Mouse (Mus musculus) hindbrain, postnatal 0 days (tissue): Measurements from ENCODE around the gene Lalba. TPM values are rescaled to one million over a fixed set of nuclear protein-coding genes. Genes with fewer than 3 reads are reported as not detected.

ENCODE experiments used
- ATAC-seq: fragments of 200-750 bp; cut with Nextera tagmentation; 2 replicates; pipeline ENCODE4 v1.8.0; 2017; ENCODE audit warnings: mild to moderate bottlenecking, moderate TSS enrichment, moderate library complexity
- DNase-seq: peaks from one replicate; pipeline ENCODE4 v3.0.0-alpha.2; 2015; ENCODE audit warnings: low spot score
- H3K27ac ChIP-seq: fragments of 300-500 bp; sonication (generic); 2 replicates; pipeline ENCODE4 v1.5.1; 2014; ENCODE audit warnings: mild to moderate bottlenecking
- H3K27me3 ChIP-seq: fragments of 300-500 bp; sonication (generic); 2 replicates; pipeline ENCODE4 v1.6.1; 2014; ENCODE audit warnings: low read length, mixed read lengths; ENCODE audit not compliant: insufficient read depth
- H3K36me3 ChIP-seq: fragments of 300-500 bp; sonication (generic); 2 replicates; pipeline ENCODE4 v1.6.1; 2014; ENCODE audit warnings: low read length, mixed read lengths; ENCODE audit not compliant: insufficient read depth
- H3K4me1 ChIP-seq: fragments of 300-500 bp; sonication (generic); 2 replicates; pipeline ENCODE4 v1.6.1; 2014; ENCODE audit warnings: antibody characterized with exemption, low read length, mixed read lengths; ENCODE audit not compliant: insufficient read depth
- H3K4me2 ChIP-seq: fragments of 300-500 bp; sonication (generic); 2 replicates; pipeline ENCODE4 v1.6.1; 2014; ENCODE audit warnings: low read depth, mild to moderate bottlenecking, low read length, moderate library complexity, mixed read lengths
- H3K4me3 ChIP-seq: fragments of 300-500 bp; sonication (generic); 2 replicates; pipeline ENCODE4 v1.5.1; 2014; ENCODE audit warnings: low read length
- H3K9ac ChIP-seq: fragments of 300-500 bp; sonication (generic); replicated peaks from 2 replicates; pipeline ENCODE4 v1.6.1; 2014; ENCODE audit warnings: mild to moderate bottlenecking, low read length, moderate library complexity, mixed read lengths
- H3K9me3 ChIP-seq: fragments of 300-500 bp; sonication (generic); 2 replicates; pipeline ENCODE4 v1.6.1; 2016; ENCODE audit warnings: low read length, mixed read lengths
- CTCF ChIP-seq: IDR thresholded peaks from 2 replicates; pipeline ENCODE4 v1.5.1; 2016; ENCODE audit warnings: antibody characterized with exemption, control low read depth, low read depth
- WGBS: fragments of 180-500 bp; shearing (Covaris S2); extraction: QIAGEN DNeasy Blood & Tissue Kit; methylation state at CpG from one replicate; pipeline ENCODE4 v1.1.7; 2014; 5-methylcytosine and 5-hydroxymethylcytosine counted together
- polyA plus RNA-seq: library from polyadenylated mRNA; unstranded; fragments of >200 nt; fragmentation: Nextera tagmentation; extraction: Ambion mirVana; gene quantifications from 2 replicates; pipeline ENCODE4 v1.2.1, GENCODE M21; 2015
- total RNA-seq: library from RNA; depleted of rRNA; stranded (reverse); fragments of >200 nt; gene quantifications from 2 replicates; pipeline ENCODE4 v1.2.3, GENCODE M21; 2014

Gene Lalba
- total and polyA plus RNA-seq, 2 experiments from 2014 or later = not detected

- TF ChIP-seq CTCF = peak; percentile 87
- DNase-seq (peak; percentile 88), ATAC-seq (peak; percentile 72)
- WGBS = 27% methylated on average over 25 of the region's 25 CpGs
- Histone ChIP-seq H3K36me3 (no peaks in the 10 kb centered on the region), H3K27me3 (no peaks in the 10 kb centered on the region), H3K9ac (no peak overlapping the region), H3K4me2 (peak overlapping the region; percentile 56), H3K4me3 (peak overlapping the region; percentile 18; the same call in 1 of the 2 replicates), H3K27ac (no peak overlapping the region), H3K9me3 (no peaks in the 10 kb centered on the region), H3K4me1 (no peaks in the 10 kb centered on the region)
Measured at GRCm38 (mm10) chr15:98510438-98511385, 28.2 kb upstream of the Lalba start.

- H3K27ac ChIP-seq = no peak overlapping the region
- no peak overlapping the region for H3K9ac ChIP-seq
- no peaks in the 10 kb centered on the region for H3K9me3 ChIP-seq
- peak; percentile 7; the same call in 1 of the 2 replicates for TF ChIP-seq CTCF
- no peaks in the 10 kb centered on the region for H3K4me1 ChIP-seq
- no peaks in the 10 kb centered on the region for H3K27me3 ChIP-seq
- H3K4me3 ChIP-seq = no peak overlapping the region
- ATAC-seq = no peak
- no peaks in the 10 kb centered on the region for H3K36me3 ChIP-seq
- no peak for DNase-seq
- WGBS = 51% methylated on average over 2 of the region's 2 CpGs
- no peak overlapping the region for H3K4me2 ChIP-seq
Measured at GRCm38 (mm10) chr15:98509387-98509786, 26.9 kb upstream of the Lalba start.

GRCm38 (mm10) chr15:98507321-98507720, 24.8 kb upstream of the Lalba start:
- H3K4me3 ChIP-seq = no peak overlapping the region
- TF ChIP-seq CTCF = no peak
- ATAC-seq (no peak), DNase-seq (no peak)
- H3K27me3 ChIP-seq = no peaks in the 10 kb centered on the region
- no peak overlapping the region for H3K27ac ChIP-seq
- WGBS = 93% methylated on average over 4 of the region's 6 CpGs
- no peaks in the 10 kb centered on the region for H3K9me3 ChIP-seq
- no peak overlapping the region for H3K4me2 ChIP-seq
- H3K9ac ChIP-seq = no peak overlapping the region
- no peaks in the 10 kb centered on the region for H3K4me1 ChIP-seq
- H3K36me3 ChIP-seq = no peaks in the 10 kb centered on the region

- DNase-seq = no peak
- no peak for ATAC-seq
- Histone ChIP-seq H3K27ac (no peak overlapping the region), H3K4me2 (no peak overlapping the region), H3K27me3 (no peaks in the 10 kb centered on the region), H3K9ac (no peak overlapping the region), H3K9me3 (no peaks in the 10 kb centered on the region), H3K4me1 (no peaks in the 10 kb centered on the region), H3K36me3 (no peaks in the 10 kb centered on the region), H3K4me3 (no peak overlapping the region)
- no peak for TF ChIP-seq CTCF
- 83% methylated on average over 9 of the region's 9 CpGs for WGBS
Measured at GRCm38 (mm10) chr15:98506253-98506957, 23.9 kb upstream of the Lalba start.

DNA sequence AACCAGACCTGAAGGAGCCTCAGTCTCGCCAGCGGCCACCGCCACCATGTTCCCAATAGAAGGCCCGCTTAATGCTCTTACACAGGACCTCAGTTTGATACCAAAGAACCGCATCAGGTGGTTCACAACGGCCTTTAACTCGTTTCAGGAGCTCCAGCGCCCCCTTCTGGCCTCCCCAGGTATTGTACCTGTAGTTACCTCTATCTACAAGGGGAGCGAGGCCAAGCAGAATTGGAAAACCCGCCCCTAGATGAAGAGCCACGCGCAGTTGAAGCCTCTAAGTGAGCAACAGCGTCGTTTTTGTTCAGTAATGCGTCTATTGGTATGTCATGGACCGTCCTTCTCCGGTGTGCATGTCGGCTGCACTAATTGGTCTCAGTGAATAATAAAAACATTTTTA, 22.0 kb upstream of the Lalba start:
- Histone ChIP-seq H3K36me3 (no peaks in the 10 kb centered on the region), H3K4me2 (0 out of 2 replicates have a peak overlapping the region, but pooled peaks have one; percentile 7), H3K4me1 (no peaks in the 10 kb centered on the region), H3K27ac (no peak overlapping the region), H3K9ac (no peak overlapping the region), H3K9me3 (no peaks in the 10 kb centered on the region), H3K4me3 (no peak overlapping the region), H3K27me3 (no peaks in the 10 kb centered on the region)
- 13% methylated on average over 18 of the region's 18 CpGs for WGBS
- peak; percentile 10; the same call in 1 of the 2 replicates for ATAC-seq
- TF ChIP-seq CTCF = peak; percentile 81
- peak; percentile 82 for DNase-seq

DNA sequence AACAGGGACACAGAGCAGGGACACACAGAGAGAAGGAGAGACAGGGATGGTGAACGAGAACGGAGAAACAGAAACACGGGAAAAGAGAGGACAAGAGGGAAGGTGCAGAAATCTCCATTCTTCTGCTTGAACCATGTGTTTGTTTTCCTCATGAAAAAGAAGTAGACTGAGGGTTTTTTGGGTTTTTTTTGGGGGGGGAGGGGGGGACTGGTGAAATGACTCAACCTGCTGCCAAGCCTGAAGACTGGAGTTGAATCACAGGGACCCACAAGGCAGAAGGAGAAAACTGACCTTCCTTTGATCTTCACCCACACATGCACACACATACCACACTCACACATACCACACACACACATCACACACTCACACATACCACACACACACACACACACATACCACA, 20.8 kb upstream of the Lalba start:
- 92% methylated on average over 3 of the region's 3 CpGs for WGBS
- H3K9ac ChIP-seq = no peak overlapping the region
- H3K27me3 ChIP-seq = no peaks in the 10 kb centered on the region
- H3K4me2 ChIP-seq = no peak overlapping the region
- ATAC-seq (no peak), DNase-seq (no peak)
- H3K36me3 ChIP-seq = no peaks in the 10 kb centered on the region
- H3K27ac ChIP-seq = no peak overlapping the region
- no peak overlapping the region for H3K4me3 ChIP-seq
- no peaks in the 10 kb centered on the region for H3K9me3 ChIP-seq
- no peak for TF ChIP-seq CTCF
- no peaks in the 10 kb centered on the region for H3K4me1 ChIP-seq

GRCm38 (mm10) chr15:98497631-98498030, 15.1 kb upstream of the Lalba start:
- 85% methylated on average over 17 of the region's 17 CpGs for WGBS
- DNase-seq (no peak), ATAC-seq (no peak)
- no peak for TF ChIP-seq CTCF
- no peaks in the 10 kb centered on the region for H3K27me3 ChIP-seq
- H3K4me1 ChIP-seq = no peaks in the 10 kb centered on the region
- no peaks in the 10 kb centered on the region for H3K36me3 ChIP-seq
- no peaks in the 10 kb centered on the region for H3K9me3 ChIP-seq
- H3K9ac ChIP-seq = no peak overlapping the region
- no peak overlapping the region for H3K4me2 ChIP-seq
- no peak overlapping the region for H3K27ac ChIP-seq
- no peak overlapping the region for H3K4me3 ChIP-seq
